Mouse (Mus musculus): Measurements from ENCODE around the gene Polm.
"Not testable (repeated sequence)": the region's sequence is repeated elsewhere in the genome, so short reads cannot be mapped to it uniquely, and the experiment has no call there.

Polm gene

DNA sequence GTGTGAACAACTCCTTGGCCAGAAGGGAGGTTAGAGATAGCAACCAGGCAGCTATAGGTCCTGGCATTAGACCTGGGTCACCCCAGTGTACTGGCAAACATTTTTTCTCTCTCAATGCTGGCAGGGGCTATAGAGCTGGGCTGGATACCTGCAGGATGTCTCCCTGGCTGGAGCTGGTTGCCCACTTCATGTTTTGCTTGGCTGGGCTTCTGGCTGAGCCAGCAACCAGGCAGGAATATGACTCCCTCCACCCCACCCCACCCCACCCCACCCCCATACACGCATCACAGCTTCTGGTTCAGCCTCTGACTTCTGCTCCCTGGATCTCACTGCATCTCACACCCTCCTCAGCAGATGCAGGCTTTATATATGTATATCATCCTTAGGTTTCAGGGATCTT, 14.5 kb upstream of the Polm start:
- no peak for DNase-seq

DNA sequence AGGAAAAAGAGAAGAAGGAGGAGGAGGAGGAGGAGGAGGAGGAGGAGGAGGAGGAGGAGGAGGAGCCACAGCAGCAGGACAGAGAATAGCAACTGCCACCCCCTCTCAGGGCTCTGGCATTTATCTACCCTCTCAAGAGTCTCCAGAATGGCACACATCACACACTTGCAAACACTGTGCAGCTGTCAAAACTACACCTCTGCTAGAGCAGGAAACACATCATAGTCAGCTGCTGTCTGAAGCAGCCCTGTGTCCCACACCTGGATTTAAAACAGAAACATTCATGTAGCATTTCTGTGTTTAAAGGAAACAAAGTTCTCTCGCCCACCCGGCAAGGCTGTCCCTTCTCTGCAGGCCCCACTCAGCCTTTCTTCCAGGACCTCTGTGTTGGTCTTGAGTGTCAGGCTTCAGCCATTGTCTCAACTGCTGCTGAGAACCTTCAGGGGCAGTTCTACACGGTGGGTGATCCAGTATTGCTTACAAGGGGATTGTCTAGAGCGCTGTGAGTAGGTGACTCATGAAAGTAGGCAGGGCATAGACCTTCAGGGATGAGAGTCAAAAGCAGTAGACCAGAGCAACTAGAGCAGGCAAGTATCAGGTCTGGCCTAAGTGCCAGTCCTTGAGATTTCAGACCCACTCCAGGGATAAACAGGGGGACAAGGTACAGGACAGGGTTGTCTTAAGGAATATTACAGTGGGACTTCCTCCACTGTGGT, 13.4 kb upstream of the Polm start:
- no peak for DNase-seq

DNA sequence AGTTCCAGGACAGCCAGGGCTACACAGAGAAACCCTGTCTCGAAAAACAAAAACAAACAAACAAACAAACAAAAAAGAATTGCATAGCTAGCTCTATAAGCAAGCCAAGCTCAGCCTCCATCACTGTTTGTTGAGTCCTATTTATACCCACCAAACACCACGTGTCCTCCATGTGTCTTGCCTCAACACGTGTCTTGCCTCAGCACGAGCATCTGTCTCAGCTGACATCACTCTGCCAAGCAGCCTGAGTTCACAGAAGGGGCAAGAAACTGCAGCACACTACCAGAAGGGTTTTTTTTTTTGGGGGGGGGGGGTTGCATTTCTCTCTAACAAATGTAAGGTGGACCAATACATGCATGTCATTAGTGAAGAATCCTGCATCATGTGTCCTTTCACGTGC, 12.6 kb upstream of the Polm start:
- no peak for DNase-seq

DNA sequence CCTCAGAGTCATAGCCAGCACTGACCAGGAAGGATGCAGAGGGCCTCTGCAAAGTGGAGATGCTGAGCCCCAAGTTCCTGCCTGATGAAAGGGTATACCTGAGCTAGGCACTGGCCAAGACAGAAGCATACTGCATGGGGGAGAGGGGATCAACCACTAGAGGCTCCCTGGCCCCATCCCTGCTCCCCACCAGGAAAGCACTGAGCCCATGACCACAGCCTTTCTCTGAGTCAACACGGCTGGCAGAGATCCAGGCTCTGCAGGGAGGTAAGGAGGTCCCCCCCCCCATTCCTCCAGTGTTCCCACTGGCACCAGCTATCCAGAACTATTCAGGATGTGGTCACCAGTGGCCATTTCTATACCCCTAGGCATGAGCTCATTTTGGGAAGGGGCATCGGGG, 11.5 kb upstream of the Polm start:
- no peak for DNase-seq

DNA sequence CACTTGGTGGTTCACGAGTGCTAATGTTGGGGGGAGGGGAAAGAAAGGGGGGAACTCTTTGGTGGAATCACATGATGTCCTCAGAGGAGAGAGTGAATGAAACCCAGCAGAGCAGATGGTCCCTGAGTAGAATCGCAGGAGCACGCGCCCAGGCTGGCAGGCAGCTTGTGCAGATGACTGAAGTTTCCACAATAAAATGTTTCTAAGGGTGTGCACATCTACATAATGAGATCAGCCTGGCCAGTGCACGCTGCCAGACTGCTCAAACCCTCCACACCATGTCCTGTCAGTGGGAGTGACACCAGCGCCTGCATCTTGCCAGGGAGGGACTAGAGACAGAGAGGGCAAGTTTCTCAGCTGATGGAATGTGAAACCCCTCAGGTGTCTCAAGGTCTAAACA, 10.9 kb upstream of the Polm start:
- DNase-seq = no peak

DNA sequence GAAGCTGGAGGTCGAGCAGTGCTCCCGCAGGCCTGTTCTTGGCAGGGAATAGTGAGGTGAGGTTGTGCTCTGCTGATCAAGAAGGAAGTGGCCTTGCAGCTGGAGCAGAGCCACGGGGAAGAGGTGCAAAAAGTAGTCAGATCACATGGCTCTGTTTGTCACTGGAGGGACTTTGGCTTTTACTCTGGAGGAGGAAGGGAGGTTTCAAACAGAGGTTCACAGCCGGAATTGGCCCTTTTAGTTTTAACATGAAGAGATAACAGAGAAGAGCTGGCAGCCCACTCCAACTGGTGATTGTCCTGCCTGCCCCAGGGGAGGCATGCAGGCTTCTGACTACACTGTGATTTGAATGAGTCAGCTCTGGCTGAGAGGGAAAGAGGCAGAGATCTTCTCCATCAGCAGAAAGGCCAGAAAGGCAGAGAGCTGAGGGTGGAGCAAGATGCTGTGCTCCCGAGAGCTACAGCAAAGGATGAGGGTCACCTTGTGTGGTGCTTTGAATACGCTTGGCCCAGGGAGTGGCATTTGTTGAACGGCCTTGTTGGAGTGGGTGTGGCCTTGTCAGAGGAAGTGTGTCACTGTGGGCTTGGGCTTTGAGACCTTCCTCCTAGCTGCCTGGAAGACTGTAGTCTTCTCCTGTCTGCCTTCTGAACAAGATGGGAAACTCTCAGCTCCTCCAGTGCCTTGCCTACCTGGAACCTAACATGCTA, 9.0 kb upstream of the Polm start:
- DNase-seq = no peak

DNA sequence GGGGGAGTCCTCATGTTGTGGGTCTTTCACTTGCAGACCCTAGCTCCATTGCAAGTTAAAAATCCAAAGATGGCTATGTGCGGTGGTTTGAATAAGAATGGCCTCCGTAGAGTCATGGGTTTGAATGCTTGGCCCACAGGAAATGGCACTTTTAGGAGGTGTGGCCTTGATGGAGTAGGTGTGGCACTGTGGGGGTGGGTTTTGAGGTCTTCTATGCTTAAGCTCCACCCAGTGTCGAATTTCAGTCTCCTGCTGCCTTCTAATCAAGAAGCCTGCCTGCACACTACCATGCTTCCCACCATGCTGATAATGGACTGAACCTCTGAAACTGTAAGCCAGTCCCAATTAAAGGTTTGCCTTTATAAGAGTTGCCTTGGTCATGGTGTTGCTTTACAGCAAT, 5.3 kb upstream of the Polm start:
- DNase-seq = no peak

DNA sequence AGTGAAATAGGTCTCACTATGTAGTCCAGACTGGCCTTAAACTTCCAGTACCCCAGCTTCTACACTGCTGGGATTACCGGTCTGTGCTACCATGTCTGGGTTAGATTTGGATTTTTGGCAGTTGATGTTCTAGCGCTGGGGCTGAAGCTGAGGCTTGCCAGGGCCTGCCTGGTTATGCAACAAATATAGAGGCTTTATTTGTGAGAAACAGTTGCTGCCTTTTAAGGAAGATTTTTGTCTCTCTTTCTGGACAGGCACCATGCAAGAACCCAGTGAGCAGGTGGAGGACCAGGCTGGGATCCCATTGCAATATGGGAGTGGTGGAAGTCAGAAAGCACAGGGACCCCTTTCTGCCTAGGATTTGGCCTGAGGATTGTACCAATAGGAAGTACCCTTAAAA, 3.9 kb upstream of the Polm start:
- no peak for DNase-seq

DNA sequence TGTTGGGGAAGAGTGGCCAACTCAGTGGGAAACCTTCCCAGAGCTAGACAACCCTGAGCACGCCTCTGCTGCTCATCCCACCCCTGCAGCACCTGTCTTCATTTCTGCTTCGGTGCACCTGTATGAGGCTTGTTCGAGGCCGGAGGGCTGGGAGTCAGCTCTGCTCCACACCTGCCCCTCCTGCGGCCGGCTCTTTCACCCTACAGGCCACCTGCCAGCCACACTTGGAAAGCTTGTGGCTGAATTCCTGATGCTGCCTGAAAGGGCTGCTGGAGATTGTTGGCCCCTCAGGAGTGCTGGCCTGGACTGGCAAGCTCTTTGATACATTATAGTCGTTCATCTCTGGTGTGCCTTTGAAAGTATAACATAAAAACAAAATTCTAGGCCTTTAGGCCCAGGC, 2.5 kb upstream of the Polm start:
- DNase-seq = no peak

DNA sequence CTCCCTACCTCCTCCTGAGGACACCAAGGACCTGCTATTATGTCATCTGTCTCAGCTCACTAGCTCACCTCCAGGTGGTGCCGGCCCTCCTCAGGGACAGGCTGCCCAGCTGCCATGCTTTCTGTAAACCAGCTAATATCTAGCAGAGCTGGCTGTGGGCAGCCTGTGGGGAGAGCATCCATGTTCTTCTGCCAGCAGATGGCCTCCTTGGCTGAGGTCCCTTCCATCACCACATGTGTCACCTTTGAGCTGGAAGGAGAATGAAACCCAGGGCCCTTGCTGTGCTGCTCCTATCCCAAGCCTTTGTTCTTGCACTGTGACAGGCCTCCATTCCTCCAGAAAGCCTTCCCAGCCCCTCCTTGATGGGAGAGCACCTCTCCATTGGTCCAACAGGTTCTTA, 1.7 kb downstream of the Polm start:
- peak; percentile 18 for DNase-seq

DNA sequence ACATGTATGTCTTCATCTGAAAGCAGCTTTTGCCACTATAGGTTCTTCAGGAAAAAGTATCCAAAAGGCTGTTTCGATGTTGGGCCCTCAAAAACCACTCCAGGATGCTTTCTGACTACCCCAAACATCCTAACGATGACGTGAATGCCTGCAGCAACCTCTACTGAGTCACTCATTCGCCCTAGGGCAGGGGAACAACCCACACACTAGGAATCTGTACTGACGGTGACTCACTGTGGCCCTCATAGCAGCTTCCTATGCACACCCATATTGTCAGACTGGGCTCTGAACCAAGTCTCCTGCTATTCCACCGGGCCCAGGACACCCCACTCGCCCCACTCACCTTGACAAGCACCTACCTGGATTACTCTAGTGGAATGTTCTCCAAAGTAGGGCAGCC, 2.8 kb downstream of the Polm start:
- DNase-seq = no peak

DNA sequence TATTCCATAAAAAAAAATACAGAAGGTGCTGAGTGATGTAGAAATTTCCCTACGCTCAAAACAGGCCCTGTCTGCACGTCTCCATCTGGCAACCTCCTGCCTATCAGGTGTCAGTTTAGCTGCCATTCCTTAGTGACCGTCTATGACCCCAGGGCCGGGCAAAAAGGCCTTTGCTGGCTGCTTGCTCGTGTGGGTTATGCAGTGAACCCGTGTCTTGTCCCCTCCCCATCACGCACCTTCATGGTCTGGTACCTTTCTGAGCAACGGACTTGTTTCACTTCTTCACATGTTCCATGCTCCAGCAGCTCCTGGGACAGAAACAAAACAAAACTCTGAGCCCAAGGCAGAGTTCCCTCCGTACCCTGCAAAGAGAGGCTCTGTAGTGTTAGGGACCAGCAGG, 3.3 kb downstream of the Polm start:
- no peak for DNase-seq

DNA sequence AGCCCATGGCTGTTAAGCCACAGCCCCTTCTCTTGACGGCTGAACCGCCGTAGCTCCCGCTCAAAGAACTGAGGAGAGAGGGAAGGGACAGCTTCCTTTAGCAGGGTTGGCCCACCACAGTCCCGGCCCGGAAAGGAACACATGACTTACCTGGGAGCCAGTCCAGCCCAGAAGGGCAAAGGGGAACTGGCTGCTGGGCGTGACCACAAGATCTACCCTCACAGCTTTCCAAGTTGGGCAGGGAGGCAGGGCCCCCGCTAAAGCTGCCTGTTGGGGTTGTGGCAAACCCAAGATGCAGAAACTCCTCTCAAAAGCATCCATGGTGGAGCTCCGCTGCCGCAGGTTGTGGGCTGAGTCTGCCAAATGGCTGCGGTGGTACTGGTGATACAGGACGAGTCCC, 8.5 kb downstream of the Polm start:
- DNase-seq = no peak

DNA sequence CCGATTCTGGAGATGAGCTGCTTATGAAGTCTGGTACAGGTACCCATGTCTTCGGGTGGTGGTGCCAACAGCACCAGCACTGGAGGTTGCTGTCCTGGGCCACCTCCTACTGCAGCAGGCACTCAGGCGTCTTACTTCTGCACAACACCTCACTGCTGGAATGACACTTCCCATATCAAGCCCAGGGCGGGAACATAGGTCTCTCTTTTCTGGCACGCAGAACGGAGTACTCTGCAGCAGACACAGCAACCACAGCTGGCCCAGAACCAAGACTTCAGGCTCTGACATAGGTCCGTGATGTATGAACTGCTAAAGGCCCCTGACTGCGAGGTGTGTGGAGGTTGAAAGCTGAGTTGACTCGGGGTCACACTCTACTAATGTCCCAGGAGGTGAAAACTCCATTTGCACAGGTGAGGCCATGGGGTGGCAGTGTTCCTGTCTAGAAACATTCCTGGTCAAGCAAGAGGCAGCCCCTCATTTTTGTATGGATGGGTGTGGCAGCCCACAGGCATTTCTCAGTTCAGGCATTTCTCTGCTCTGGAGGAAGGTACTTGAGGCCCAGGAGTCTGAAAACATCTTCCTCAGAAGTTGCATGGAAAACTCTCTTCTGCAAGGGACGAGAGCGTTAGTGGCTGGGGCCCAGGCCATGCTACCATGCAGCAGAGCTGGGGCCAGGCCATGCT, 9.2 kb downstream of the Polm start:
- no peak for DNase-seq

DNA sequence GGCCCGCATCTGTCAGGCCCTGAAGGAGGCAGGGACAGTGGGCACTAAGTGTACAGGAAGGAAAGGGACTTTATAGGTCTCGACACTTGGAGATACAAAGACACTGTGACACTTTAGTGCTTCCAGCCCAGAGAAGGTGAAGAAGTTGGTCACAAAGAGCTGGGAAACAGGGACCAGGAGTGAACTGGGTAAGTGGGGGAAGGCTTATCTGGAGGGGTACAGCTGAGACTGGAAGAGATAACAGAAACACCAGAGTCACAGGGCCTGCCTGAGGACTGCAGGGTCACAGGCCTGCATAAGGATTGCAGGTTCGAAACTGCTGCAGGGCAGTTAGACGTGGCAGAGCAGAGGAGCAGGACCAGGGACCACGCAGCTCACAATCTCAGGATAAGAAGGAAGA, 9.9 kb downstream of the Polm start:
- DNase-seq = no peak

DNA sequence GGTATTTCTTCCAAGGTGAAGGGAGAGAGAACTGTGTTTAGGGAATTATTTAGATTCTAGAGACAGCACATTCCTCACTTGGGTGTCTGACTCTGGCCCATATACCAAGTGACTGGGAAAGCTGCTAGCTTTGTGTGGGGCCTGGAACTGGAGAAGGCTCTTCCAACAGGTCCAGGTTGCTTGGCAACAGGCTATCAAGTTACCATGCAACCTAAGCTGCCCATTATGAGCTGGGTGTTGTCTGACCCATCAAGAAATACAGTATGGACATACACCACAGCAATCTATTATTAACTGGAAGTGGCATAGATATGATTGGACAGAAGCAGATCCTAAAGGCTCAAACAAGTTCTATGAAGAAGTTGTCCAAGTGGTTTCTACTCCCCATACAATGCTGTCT, 12.4 kb downstream of the Polm start:
- no peak for DNase-seq

DNA sequence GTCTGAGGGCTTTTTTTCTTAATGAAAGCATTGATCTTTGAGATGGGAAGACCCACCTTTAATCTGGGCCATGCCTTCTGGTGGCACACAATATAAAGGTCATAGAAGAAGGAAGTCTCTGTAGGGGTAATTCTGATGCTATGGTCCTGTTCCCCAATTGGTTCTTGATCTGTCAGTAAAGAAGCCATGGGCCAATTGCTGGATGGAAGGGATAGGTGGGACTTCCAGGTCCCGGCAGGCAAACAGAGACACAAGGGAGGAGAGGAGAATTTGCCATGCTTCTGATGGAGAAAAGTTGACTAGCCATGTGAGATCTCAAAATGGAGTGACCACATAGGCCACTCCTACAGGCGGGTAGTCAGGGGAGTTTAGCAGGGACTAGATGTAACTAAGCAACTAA, 18.6 kb downstream of the Polm start:
- DNase-seq = no peak

DNA sequence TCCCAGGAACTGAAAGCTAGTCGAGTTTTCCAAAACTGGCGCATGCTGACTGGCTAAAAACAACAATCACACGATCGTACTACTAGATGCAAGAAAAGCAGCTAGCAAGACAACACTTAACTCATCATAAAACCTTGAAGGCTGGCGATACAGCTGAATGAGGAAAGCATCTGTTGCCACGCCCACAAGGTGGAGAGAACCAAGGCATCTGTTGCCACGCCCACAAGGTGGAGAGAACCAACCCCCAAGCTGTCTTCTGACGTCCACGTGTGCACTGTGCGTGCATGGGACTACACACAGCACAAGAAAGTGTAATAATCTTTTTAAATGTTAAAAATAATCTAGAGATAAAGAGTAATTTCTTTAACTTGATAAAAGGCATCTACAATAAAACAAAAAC, 24.4 kb downstream of the Polm start:
- no peak for DNase-seq

DNA sequence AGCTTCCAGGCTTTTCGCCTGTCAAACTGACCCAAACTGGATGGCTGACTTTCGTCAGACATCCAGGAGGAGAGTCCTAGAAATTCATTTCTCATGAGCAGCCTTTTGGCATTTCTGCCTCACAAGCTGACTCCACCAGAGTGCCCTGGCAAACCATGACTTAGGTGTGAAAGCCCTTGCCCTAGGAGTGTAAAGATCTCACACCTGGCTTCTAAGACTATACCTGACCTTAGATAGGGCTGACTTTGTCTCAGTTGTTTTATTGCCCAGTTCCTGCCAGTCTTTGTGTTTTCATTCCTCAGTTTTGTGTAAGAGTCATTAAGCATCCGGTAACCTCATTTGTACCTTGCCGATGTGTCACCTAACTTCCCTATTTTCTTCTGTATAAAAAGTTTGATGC, 28.3 kb downstream of the Polm start:
- not testable (repeated sequence) for DNase-seq

DNA sequence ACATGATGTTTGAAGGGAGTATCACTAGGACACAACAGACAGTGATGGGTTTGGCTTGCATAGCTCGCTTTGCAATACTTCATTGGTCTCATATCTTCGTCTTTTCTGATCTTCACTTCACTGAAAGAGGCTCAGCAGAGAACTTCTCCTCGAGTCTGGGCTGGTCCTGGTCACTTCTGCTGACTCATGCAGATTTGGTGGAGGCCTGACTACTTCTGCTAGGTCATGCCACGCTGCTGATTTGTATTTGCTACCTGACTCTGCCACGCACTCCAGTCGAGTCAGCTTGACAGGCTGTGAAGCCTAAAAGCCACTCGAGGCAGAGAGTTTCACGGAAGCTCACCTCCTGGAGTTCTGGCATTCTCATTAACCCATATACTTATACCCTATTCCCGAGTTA, 29.9 kb downstream of the Polm start:
- DNase-seq = no peak

DNA sequence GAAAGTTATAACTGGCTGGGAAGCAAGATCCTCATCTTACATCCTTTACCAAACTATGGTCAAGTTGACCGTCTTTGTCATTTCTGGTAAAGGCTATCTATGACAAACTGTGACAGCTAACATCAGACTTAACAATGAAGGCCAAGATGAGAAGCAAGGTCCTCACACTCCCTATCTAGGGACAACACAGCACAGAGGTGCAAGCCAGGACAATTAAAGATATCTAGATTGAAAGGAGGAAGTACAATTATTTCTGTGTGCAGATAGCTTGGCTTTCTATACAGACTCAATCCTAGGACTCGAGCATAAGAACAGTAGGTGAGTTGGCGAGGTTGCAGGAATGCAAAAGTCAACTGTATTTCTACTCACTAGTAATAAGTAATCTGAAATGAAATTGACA, 32.1 kb downstream of the Polm start:
- DNase-seq = no peak

DNA sequence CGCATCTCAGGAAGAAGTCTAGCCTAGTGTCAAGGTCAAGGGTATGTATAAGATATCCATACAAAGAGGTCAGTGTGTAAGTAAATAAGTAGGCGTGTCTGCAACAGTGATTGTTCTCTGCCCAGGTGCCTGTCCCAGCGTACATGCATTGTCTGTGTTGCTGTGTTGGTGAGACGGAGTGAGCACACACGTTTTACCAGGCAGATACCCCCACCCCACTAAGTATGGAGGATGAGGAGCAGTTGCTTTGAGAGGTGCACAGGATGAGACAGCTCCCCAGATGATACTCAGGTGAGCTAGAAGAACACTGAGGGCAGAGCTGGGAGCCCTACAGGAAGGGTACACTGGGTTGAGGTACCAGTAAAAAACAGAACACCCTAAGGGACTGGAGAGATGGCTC, 33.6 kb downstream of the Polm start:
- no peak for DNase-seq

DNA sequence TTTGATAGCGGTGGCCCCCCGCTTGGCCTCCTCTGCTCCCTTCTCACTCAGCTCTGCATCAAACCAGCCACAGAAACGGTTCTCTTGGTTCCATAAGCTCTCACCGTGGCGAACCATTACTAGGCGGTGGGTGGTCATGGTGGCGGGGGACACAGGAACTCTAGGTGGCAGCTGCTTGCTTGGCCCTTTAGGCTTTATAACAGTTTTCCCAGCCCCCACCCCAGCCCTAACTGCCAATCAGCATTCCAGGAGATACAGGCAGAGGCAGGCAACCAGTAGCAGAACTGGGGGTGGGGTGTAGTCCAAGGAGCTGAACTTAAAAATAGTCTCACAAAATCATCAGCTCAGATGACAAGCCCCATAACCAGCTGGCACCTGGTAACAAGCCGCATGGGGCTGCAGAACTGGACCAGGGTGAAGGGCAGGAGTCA, 34.2 kb downstream of the Polm start, which contains the start of gene Pgam2:
Gene Pgam2 (minus strand): TSS at position 183 of the 431 bp plus-strand sequence.
- DNase-seq = no peak
